Mouse (Mus musculus) heart, embryonic 12.5 days (tissue): ENCODE results near the gene Stra8. TPM values are rescaled to one million over a fixed set of nuclear protein-coding genes. Genes with fewer than 3 reads are reported as not detected.

Experiments used
- ATAC-seq: fragments of 200-750 bp; cut with Nextera tagmentation; 2 replicates; pipeline ENCODE4 v1.8.0; 2017; ENCODE audit warnings: moderate TSS enrichment, moderate library complexity; ENCODE audit not compliant: insufficient number of reproducible peaks, low FRiP score
- H3K27ac ChIP-seq: fragments of 300-500 bp; sonication (generic); 2 replicates; pipeline ENCODE4 v1.5.1; 2016; ENCODE audit warnings: mild to moderate bottlenecking, moderate library complexity; ENCODE audit not compliant: poor library complexity, severe bottlenecking
- H3K27me3 ChIP-seq: fragments of 300-500 bp; sonication (generic); replicated peaks from 2 replicates; pipeline ENCODE4 v1.6.1; 2016; ENCODE audit warnings: mild to moderate bottlenecking, moderate library complexity
- H3K36me3 ChIP-seq: fragments of 300-500 bp; sonication (generic); 2 replicates; pipeline ENCODE4 v1.6.1; 2016; ENCODE audit warnings: mild to moderate bottlenecking, moderate library complexity
- H3K4me1 ChIP-seq: fragments of 300-500 bp; sonication (generic); replicated peaks from 2 replicates; pipeline ENCODE4 v1.6.1; 2016; ENCODE audit warnings: mild to moderate bottlenecking
- H3K4me2 ChIP-seq: fragments of 300-500 bp; sonication (generic); 2 replicates; pipeline ENCODE4 v1.6.1; 2016; ENCODE audit warnings: mild to moderate bottlenecking, moderate library complexity
- H3K4me3 ChIP-seq: fragments of 300-500 bp; sonication (generic); 2 replicates; pipeline ENCODE4 v1.5.1; 2016; ENCODE audit warnings: mild to moderate bottlenecking
- H3K9ac ChIP-seq: fragments of 300-500 bp; sonication (generic); 2 replicates; pipeline ENCODE4 v1.6.1; 2016; ENCODE audit warnings: mild to moderate bottlenecking, moderate library complexity
- H3K9me3 ChIP-seq: fragments of 300-500 bp; sonication (generic); replicated peaks from 2 replicates; pipeline ENCODE4 v1.6.1; 2016; ENCODE audit warnings: mild to moderate bottlenecking, moderate library complexity
- WGBS: fragments of 180-500 bp; shearing (Covaris S2); methylation state at CpG from one replicate; pipeline ENCODE4 v1.1.7; 2016; 5-methylcytosine and 5-hydroxymethylcytosine counted together
- polyA plus RNA-seq: library from polyadenylated mRNA; unstranded; fragments of >200 nt; fragmentation: Nextera tagmentation; extraction: Ambion mirVana; gene quantifications from 2 replicates; pipeline ENCODE4 v1.2.1, GENCODE M21; 2016

The Stra8 gene
- polyA plus RNA-seq, 1 experiment from 2014 or later: not detected

DNA sequence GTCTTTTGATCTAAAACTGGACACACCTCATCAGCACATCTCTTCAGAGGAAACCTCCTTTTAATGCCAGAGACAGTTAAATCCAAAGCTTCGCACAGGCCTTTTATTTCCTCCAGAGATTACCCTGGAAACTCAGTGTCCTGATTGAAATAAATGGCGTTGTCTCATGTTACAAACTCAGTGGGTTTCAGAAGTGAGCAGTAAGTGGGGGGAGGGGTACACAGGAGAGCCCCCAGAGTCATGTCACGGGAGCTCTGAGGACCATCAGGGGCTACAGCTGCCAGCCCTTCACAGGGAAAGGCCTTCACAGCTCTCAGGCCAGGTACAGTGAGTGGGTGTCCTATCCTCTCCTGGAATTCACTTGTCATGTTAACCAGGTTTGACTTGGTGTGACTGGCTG, 51.2 kb downstream of the Stra8 start:
- no peak overlapping the region for H3K4me3 ChIP-seq
- 57% methylated on average over 3 of the region's 3 CpGs for WGBS
- H3K9me3 ChIP-seq: 0 out of 2 replicates have a peak, but pooled peaks cover 2% of the 10 kb centered on the region
- no peaks in the 10 kb centered on the region for H3K4me1 ChIP-seq
- H3K27me3 ChIP-seq: no peaks in the 10 kb centered on the region
- no peak overlapping the region for H3K4me2 ChIP-seq
- no peak overlapping the region for H3K27ac ChIP-seq
- no peak for ATAC-seq
- H3K36me3 ChIP-seq: no peaks in the 10 kb centered on the region
- H3K9ac ChIP-seq: no peak overlapping the region

DNA sequence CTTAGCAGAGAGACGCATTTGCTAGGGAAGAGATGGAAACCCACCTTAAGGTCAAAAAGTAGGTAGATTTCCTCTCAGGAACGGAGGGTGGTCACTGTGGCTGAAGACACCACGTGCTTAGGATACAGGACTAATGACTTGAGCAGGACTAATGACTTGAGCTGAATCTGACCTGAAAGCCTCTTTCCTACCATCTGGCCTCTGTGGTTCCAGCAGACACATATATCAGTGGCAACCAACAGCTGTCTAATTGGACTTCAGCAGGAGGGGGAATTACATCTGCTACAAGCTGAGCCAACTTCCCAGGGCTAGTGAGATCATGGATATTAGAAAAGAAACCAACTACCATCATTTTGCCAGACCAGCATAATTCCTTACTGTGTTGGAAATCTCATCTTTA, 59.3 kb downstream of the Stra8 start:
- Histone ChIP-seq H3K9me3 (no peaks in the 10 kb centered on the region), H3K27me3 (no peaks in the 10 kb centered on the region), H3K4me2 (no peak overlapping the region), H3K27ac (no peak overlapping the region), H3K4me1 (no peaks in the 10 kb centered on the region), H3K4me3 (no peak overlapping the region), H3K9ac (no peak overlapping the region), H3K36me3 (no peaks in the 10 kb centered on the region)
- ATAC-seq: no peak
- WGBS: 85% methylated on average over 3 of the region's 3 CpGs

DNA sequence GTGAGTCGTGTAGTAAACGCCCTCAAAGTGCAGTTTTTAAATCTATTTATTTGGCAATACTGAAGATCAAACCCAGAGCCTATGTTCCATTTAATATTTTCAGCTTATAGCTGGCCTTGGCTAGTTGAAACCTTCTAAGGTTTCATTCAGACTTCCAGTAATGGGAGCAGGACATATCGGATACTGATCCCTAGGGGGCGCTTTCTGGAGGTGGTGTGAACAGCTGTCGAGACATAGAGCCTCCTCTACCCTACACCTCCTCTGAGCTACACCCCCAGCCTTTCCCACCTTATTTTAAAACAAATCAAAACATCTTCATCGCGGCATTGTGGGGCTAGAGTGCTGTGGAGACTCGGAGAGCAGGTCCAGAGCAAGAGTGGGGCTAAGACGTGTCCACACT, 60.7 kb downstream of the Stra8 start:
- H3K4me3 ChIP-seq: no peak overlapping the region
- 59% methylated on average over 9 of the region's 9 CpGs for WGBS
- no peak for ATAC-seq
- H3K27ac ChIP-seq: no peak overlapping the region
- H3K27me3 ChIP-seq: no peaks in the 10 kb centered on the region
- H3K9me3 ChIP-seq: no peaks in the 10 kb centered on the region
- no peak overlapping the region for H3K4me2 ChIP-seq
- H3K4me1 ChIP-seq: no peaks in the 10 kb centered on the region
- no peak overlapping the region for H3K9ac ChIP-seq
- H3K36me3 ChIP-seq: no peaks in the 10 kb centered on the region

DNA sequence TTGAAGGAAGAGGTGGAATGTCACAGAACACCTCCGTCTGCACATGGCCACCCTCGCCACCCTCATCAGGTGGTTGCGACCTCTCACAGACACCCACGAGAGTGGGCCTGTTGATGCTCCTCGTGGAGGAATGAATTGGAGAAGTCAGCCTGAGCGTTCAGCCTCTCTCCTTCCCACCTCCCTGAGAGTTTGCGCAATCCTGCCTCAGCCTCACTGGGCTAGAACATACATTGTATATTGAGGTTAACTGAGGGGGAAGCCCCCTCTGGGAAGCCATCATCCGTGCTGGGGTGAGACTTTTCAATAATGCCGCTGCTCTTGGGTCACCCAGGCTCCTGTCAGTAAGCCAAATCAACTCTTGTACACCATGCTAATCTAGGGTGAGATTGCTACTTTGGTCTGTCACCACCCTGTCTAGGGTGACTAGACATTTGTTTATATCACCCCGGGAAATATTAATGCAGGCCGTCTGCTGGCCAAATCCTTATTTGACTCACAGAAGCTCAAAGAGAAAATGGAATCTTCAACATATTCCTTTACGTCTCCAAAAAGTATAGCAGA, 67.2 kb downstream of the Stra8 start:
- no peak for ATAC-seq

GRCm38 (mm10) chr6:34988081-34988761, 68.3 kb downstream of the Stra8 start, which contains the start of gene Slc23a4:
Gene Slc23a4 (minus strand): TSS chr6:34988404.
- no peak for ATAC-seq
- peak within 1 kb of the TSS; percentile 50 for H3K4me2 ChIP-seq
- H3K27me3 ChIP-seq: peaks cover 10% of the 10 kb centered on the region
- H3K27ac ChIP-seq: no peak within 1 kb of the TSS
- 8% methylated on average over 20 of the region's 20 CpGs for WGBS
- no peaks in the 10 kb centered on the region for H3K9me3 ChIP-seq
- H3K36me3 ChIP-seq: no peaks in the 10 kb centered on the region
- peaks cover 11% of the 10 kb centered on the region for H3K4me1 ChIP-seq
- H3K4me3 ChIP-seq: peak within 1 kb of the TSS; percentile 4; the same call in 1 of the 2 replicates
- H3K9ac ChIP-seq: no peak within 1 kb of the TSS

More for the DNA sequence above, 67.2 kb downstream of the Stra8 start:
- Histone ChIP-seq H3K4me1 (peaks cover 11% of the 10 kb centered on the region), H3K36me3 (no peaks in the 10 kb centered on the region), H3K4me3 (no peak overlapping the region), H3K27me3 (peaks cover 6% of the 10 kb centered on the region), H3K4me2 (no peak overlapping the region), H3K9ac (no peak overlapping the region), H3K9me3 (no peaks in the 10 kb centered on the region), H3K27ac (no peak overlapping the region)
- 69% methylated on average over 12 of the region's 12 CpGs for WGBS

Other genes starting within 250 kb of the Stra8 start
- 6.2 and 6.4 TPM in 2 replicates for gene Agbl3, start 139.7 kb upstream of the Stra8 start, polyA plus RNA-seq
- gene Tmem140, start 57.0 kb upstream of the Stra8 start, polyA plus RNA-seq: 1.1 and 1.2 TPM in 2 replicates
- gene Cyren, start 42.1 kb upstream of the Stra8 start, polyA plus RNA-seq: 9.7 and 11.2 TPM in 2 replicates
- gene Wdr91, start 9.3 kb upstream of the Stra8 start, polyA plus RNA-seq: 10.7 and 12.6 TPM in 2 replicates
- 0.18 and 0.33 TPM in 2 replicates for gene Slc23a4, start 68.2 kb downstream of the Stra8 start, polyA plus RNA-seq
- 22.4 and 23.3 TPM in 2 replicates for gene Cnot4, start 213.6 kb downstream of the Stra8 start, polyA plus RNA-seq